Mouse (Mus musculus): ENCODE measurements around the gene Nckap5. TPM values are rescaled to one million over a fixed set of nuclear protein-coding genes. Genes with fewer than 3 reads are reported as not detected.

Gene Nckap5
- total RNA-seq, 1 experiment from 2014 or later = not detected

DNA sequence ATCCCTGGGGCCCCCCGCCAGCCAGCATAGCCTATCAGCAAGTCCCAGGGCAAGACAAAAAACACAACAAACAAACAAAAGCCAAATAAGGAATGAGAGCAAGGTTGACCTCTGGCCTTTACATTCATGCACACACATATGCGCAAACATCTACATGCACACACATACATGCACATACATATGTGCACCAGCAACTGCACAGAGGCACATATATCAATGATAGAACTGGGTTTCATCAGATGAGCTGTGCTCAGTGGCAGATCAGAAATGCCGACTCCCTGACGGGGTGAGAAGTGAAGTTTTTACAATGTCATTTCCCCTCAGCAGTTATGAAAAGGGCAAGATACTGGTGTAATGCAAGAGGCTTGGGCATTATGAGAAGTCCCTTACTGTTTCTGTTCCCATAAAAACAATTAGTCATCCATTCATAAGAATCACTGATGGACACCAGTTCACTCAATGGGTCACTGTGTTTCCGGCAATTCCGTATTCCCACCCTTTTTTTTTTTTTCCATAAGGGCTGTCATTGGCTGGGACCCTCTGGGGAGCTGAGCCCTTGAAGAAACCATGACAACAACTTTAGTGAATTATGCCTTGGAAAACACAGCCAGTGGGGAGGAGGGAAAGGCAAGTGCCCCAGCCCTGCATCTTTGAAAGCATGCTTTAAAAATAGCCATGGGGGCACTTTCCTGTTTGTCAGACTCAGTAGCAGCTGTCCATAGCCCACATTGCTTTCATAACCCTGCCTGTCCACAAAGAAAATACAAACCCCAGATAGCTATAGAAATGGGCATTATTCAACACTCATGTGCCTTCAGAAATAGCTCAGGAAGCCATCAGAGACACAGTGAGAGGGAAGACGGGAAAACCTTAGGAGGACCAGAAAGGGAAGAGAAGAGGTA is 170.2 kb downstream of the Nckap5 start:
- ATAC-seq (replicated peaks; ENCODE audit: insufficient number of reproducible peaks, low FRiP score, low TSS enrichment, poor library complexity, severe bottlenecking) = no peak

DNA sequence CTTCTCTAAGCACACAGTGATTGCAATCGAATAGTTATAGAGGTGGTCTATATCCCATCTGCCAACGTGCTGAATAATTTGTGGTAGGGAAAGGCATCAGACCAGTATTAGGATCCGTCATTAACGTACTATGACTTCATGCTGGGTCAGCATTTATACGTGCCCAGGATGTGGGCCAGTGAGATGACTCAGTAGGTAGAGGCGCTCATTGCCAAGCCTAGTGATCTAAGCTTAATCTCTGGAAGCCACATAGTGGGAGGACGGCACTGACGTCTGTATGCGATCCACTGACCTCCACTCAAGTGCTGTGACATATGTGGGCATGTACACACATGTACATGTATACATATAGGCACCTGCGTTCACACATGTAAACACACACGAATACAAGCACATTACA is 171.9 kb downstream of the Nckap5 start:
- ATAC-seq (replicated peaks; ENCODE audit: insufficient number of reproducible peaks, low FRiP score, low TSS enrichment, poor library complexity, severe bottlenecking) = no peak

DNA sequence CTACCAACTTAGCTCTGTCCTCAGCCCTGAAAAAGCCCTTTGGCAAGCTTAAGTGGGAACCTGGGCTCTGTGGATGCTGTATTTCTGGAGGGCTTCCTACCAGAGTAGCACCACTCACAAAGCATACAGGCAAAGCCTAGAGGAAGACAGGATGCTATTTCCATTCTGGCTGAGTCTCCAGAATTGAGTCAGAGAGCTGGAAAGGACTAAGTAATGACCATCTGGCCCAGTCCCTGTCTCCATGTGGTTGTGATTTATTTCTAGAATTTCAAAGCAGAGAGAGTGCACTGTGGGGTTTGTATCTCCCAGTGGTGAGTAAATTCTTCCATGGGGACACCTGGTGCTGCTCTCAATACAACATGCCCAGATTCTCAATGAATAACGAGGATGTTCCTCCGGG is 174.4 kb downstream of the Nckap5 start:
- ATAC-seq (replicated peaks; ENCODE audit: insufficient number of reproducible peaks, low FRiP score, low TSS enrichment, poor library complexity, severe bottlenecking) = no peak

DNA sequence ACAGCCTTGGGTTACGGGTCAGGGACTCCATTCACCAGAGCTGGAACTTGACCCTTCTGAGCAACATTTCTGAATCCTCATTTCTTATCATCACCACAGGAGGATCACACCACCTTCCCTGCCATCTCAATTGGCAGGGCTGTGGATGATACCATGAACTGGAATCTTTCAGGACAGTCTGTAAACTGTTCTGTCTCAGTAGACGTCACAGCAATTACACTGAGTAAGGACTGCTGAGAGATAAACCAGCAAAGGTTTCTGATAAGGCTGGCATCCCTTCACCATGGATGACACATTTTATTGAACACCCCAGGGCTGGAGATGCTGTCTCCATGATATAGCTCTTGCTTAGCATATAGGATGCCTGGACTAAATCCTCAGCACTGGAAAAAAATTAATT is 178.5 kb downstream of the Nckap5 start:
- no peak for ATAC-seq (replicated peaks; ENCODE audit: insufficient number of reproducible peaks, low FRiP score, low TSS enrichment, poor library complexity, severe bottlenecking)

DNA sequence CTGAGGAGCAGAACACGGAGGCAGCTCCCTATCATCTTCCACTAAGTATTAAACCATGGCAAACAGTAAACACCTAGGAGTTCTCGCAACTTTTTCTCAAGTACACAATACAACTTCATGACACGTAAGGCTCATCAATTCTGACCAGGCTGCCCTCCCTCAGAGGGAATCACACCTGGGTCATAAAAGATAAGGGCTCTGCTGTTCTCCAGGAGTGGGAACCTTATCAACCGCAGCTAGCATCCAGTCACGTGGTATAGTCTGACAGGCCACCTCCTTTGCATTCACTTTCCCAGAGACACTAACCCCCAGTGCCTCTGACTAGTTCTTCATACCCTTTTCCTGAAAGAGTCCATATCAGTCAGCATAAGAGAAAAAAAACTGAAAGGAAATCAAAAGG is 179.8 kb downstream of the Nckap5 start:
- no peak for ATAC-seq (replicated peaks; ENCODE audit: insufficient number of reproducible peaks, low FRiP score, low TSS enrichment, poor library complexity, severe bottlenecking)

DNA sequence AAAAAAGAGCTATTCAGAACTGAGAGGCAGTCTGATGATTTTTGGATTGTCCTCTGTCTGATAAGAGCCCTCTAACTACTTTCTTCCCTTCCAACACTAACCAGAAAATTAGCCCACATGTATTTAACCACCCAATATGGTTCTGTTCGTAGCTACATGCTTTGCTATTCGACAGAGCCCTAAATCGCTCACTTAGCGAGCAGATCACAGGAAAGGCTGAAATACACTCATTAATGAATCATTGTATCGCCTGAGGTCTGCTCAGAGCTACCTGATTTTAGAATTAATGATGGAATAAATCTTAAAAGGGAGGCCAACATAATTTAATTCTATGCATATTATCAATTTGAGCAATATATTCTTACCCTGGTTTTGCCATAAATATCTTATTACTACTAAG is 187.8 kb downstream of the Nckap5 start:
- ATAC-seq (replicated peaks; ENCODE audit: insufficient number of reproducible peaks, low FRiP score, low TSS enrichment, poor library complexity, severe bottlenecking) = no peak

DNA sequence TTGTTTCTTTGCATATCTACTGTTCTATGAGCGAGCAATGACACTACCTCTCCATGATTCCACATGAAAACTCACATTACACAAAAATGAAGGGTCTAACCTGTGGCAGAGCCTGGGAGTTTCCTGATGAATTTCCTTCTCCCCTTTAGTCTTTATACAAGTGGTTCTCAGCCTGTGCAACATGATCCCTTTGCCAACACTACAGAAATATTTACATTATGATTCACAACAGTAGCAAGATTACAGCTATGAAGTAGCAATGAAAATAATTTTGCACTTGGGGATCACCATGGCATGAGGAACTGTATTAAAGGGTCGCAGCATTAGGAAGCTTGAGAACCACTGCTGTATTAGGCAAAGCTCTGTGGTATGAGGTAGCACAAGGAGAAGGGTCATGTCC is 191.1 kb downstream of the Nckap5 start:
- ATAC-seq (replicated peaks; ENCODE audit: insufficient number of reproducible peaks, low FRiP score, low TSS enrichment, poor library complexity, severe bottlenecking) = no peak

DNA sequence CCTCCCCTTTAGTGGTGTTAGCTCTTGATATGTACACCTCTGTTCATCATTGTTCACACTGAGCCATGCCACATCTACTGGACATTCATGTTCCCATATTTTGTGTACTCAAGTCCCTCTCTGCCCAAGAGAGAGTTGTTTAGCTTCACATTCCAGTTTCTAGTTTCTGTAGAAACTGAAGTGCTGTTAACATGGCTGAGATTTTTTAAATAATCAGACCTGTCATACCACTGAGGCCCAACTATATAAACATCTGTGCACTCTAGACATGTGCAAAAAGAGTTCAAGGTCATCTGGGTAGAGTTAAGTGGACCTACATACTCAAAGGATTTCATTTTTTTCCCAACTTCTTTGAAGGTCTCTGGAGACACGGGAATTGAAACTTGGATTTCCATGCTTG is 193.1 kb downstream of the Nckap5 start:
- ATAC-seq (replicated peaks; ENCODE audit: insufficient number of reproducible peaks, low FRiP score, low TSS enrichment, poor library complexity, severe bottlenecking) = no peak

DNA sequence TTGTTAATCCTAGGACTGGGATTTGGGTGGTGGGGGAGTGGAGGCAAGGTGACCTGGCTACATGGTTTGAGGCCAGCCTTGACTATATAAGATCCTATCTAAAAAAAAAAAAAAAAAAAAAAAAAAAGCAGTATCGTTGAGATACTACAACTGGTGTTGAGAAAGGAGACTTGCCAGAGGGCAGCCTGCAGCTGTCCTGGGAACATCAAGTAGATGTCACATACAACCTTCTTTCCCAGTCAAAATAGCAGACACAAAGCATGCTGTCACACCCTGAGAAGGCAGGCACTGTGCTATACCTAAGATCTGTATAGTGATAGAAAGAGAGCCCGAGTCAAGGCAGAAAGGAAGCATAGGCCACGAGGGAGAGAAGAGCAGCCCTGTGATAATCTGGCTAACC is 204.4 kb downstream of the Nckap5 start:
- ATAC-seq (replicated peaks; ENCODE audit: insufficient number of reproducible peaks, low FRiP score, low TSS enrichment, poor library complexity, severe bottlenecking) = no peak

DNA sequence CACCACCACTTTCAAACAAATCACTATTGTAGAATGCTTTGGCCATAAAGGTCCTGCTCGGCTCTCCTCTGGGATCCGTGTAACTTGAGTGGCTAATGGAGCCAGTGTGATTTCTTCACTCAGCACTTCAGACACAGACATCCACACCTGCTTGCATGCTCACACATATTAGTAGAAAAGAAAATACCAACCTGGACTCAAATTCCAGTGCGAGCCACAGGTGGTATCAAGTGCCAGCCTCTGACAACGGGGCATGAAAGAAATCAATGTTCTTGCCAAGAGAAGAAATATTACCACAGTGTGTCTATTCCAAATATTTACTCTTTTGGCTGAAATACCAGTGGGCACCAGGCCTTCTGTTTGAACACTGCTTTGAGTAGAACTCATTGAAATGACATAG is 208.6 kb downstream of the Nckap5 start:
- ATAC-seq (replicated peaks; ENCODE audit: insufficient number of reproducible peaks, low FRiP score, low TSS enrichment, poor library complexity, severe bottlenecking) = no peak

DNA sequence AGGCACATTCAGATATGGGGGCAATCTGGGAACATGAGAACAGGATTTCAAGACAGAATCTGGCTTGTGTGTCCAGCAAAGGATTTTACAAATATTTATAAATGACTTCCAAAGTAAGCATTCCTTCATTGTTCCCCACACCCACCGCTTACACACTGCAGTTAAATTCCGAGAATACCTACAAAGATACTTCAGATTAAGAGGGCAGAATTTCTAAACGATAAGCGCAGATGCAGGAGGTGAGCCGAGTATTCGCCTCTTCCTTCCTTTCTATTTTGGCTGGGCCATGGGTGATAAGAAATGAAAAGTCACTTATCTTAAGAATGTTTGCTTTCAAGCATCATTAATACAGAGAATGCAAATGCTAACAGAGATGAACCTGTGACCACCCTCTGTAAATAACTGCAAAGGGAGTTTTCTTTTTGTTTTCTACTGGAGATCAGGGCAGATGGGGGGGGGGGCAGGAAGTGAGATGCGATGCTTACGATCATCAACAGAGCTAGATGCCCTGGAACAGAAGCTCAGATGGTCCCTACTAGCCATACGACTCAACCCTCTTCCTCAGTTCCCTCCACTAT is 213.0 kb downstream of the Nckap5 start:
- ATAC-seq (replicated peaks; ENCODE audit: insufficient number of reproducible peaks, low FRiP score, low TSS enrichment, poor library complexity, severe bottlenecking) = no peak

DNA sequence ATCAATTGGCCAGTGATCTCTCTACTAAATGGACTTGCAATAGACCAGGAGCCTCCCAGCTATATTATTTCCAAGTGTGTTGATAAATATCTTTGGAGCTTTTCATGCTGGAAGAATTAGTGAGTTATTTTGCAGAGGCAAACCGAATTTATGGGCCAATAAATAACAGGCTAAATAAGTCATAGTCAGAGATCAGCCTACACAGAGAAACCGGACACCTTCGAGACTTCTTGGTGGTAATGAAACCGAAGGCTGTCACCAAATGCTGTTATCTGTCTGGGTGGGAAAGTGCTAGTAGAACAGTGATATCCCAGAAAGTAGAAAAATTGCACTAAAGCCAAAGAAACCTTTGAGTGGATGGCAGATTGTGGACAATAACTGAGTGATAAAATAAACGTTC is 213.6 kb downstream of the Nckap5 start:
- ATAC-seq (replicated peaks; ENCODE audit: insufficient number of reproducible peaks, low FRiP score, low TSS enrichment, poor library complexity, severe bottlenecking) = no peak

DNA sequence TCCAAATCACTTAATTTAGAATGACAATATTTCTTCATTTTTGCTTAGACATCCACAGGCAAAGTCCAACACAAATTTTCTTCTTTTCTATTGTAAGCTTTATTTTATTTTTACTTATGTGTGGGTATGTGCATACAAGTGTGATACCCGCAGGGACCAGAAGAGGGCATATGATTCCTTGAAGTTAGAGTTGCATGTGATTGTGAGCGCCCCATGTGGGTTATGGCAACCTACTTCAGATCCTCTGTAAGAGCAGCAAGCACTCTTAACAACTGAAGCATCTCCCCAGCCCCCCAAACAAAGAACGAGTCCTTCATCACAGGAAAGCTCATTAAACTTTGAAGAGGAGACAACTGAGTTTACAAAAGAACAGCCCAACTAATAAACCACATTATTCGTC is 217.7 kb downstream of the Nckap5 start:
- ATAC-seq (replicated peaks; ENCODE audit: insufficient number of reproducible peaks, low FRiP score, low TSS enrichment, poor library complexity, severe bottlenecking) = no peak

DNA sequence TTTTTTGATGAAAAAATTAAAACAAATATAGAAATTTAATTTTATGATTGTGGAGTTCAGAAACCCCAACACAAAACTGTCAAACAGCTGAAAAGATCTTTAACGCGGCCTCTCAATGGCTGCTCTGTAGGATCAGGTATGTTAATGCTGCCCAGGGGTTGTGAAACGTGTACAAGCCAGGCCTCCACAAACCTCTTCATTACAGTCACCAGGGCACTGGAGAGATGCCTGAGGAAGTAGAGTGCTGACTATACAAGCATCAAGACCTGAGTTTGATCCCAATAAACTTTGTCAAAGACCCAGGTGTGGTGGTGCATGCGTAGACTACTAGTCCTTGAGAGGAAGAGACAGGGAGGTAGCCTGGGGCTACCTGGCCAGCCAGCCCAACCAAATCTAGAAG is 222.0 kb downstream of the Nckap5 start:
- ATAC-seq (replicated peaks; ENCODE audit: insufficient number of reproducible peaks, low FRiP score, low TSS enrichment, poor library complexity, severe bottlenecking) = no peak

DNA sequence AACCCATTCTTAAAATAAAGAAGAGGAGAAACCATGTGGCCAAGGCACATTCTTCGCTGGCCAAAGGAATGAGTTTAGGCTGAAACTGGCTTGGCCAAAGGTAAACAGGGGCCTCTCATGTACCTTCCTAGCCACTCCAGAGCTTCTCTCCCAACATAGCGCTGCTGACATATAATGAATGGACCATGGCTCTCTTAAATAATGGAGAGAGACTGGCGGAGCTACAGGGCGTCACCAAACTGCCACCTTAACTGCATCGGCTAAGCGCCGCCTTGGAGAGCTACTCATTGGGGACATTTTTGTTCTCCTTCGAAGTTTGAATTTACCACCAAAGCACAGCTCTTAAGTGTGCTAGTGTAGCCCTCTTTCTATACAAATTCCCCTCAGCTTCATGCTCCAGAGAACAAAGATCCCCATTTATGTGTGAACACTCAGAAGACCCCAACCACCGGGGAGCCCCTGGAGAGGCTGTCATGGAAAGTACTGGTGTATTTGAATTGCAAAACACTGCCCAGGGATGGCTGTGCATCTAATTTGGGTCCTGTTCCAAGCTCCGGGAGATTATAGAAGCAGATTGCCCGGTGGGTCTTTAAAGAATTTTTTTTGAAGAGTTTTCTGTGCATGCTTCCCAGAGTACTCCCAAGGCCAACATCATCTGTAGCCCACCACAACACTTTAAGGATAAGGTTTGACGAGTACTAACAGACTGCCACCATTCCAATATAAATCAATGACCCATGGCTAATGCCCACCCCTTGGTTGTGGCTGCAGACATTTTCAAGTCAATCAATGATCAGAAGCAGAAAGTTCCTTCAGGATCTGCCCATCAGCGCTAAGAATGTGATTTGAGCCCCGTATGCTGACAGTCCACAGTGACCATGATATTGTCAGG is 224.2 kb downstream of the Nckap5 start:
- ATAC-seq (replicated peaks; ENCODE audit: insufficient number of reproducible peaks, low FRiP score, low TSS enrichment, poor library complexity, severe bottlenecking) = no peak

DNA sequence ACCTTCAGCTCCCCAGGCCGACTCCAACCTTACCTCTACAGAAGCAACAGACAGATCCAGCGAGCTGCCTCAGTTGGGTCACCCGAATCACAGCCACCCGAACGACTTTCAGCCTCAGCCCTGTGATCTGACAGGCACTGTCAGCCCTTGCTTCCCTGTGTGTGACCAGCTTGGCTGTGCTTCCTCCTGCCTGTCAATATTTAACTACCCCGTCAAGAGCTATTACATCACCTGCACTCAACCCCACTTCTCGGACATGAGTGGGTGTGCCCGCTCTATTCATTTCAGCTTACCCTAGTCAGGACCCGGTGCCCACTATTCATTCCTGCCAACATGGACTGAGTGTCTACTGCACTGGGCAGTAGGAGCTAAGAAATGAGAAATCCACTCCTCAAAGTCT is 226.0 kb downstream of the Nckap5 start:
- ATAC-seq (replicated peaks; ENCODE audit: insufficient number of reproducible peaks, low FRiP score, low TSS enrichment, poor library complexity, severe bottlenecking) = no peak

DNA sequence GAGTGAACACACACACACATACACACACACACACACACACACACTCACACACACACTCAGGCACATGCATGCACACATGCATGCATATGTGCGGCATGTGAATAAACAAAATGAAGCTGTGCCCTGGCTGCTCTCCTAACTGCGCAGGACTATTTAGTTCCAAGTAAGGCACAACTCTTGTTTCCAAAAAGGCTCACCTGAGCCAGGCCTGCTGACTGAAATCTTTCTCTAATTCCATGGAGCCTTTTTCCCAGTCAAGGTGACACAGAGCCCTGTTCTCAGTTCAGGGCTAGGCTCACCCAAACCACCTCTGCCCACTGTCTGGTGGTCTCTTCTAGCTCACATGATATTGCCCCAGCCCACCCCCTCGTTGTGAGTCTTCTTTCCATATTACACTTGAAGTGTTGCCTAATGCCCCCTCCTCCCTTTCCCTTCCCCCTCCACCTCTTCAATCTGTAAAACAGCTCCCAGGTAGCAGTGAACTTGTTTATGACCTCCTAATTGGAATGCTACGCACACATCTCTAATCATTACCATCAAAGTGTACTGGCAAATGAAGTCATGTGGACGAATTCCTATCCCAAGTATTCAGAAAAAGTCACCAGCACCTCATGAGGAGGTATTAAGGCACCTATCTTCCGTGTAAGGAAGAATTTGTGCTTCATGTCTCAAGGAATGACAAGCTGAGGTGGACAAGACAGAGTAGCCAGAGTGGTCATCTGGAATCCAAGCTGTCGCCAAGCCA is 226.7 kb downstream of the Nckap5 start:
- no peak for ATAC-seq (replicated peaks; ENCODE audit: insufficient number of reproducible peaks, low FRiP score, low TSS enrichment, poor library complexity, severe bottlenecking)

DNA sequence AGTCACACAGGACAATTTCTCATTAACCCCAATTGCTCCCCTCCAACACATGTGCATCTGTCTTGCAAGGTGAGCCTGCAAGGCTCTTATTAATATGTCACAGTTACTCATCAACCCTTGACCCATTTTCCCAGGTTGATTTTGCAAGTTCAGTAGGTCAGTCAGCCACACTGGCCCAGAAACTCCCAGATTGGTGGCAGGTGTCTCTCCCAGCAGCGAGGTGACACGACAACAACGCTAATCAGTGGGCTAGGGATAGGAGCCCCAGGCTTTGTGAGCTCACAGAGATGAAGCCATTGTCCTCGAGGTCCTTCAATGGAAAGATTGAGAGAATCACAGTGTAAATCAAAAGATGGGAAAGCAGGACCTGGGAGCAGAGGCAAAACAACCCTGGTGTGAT is 230.0 kb downstream of the Nckap5 start:
- ATAC-seq (replicated peaks; ENCODE audit: insufficient number of reproducible peaks, low FRiP score, low TSS enrichment, poor library complexity, severe bottlenecking) = no peak

DNA sequence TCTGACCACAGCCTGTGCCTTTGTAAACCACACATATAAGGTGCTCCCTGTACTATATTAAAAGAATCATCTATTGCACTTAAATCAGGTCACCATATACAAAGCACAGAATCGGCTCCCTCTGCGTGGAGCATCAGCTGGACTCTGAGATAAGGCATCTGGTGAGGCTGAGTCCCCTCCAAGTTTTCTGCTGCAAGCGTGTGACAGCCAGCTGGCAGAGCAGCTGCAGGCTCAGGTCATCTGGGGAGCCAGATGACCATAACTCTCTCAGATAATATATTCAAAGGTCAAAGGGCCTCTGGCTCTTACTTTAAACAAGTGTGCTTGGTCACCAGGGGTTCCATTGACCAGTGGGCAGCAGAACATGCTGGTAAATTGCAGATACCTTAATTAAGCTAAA is 233.2 kb downstream of the Nckap5 start:
- no peak for ATAC-seq (replicated peaks; ENCODE audit: insufficient number of reproducible peaks, low FRiP score, low TSS enrichment, poor library complexity, severe bottlenecking)

Measured in monocyte, adult 5-6 weeks (primary cell).